Mouse (Mus musculus) olfactory bulb, adult 2 months (tissue): ENCODE data around the gene Fam170b.

Source experiments
- CTCF ChIP-seq: fragments of 200-500 bp; IDR thresholded peaks from 2 replicates; pipeline ENCODE4 v1.5.1; 2012; ENCODE audit warnings: low read depth, mild to moderate bottlenecking, low read length, moderate library complexity; ENCODE audit not compliant: insufficient read depth
- POLR2A ChIP-seq: fragments of 200-500 bp; IDR thresholded peaks from 2 replicates; pipeline ENCODE4 v1.6.1; 2012; ENCODE audit warnings: mild to moderate bottlenecking, low read depth, low read length, moderate library complexity; ENCODE audit not compliant: insufficient read depth

GRCm38 (mm10) chr14:32801662-32802024 lies 32.1 kb upstream of the Fam170b start:
- TF ChIP-seq CTCF (no peak), POLR2A (no peak)
